Mouse (Mus musculus) liver, adult 2 months (tissue): ENCODE measurements around the gene Mindy4.

Experiments used
- CTCF ChIP-seq: fragments of 200-500 bp; IDR thresholded peaks from 2 replicates; pipeline ENCODE4 v1.5.1; 2011; ENCODE audit warnings: low read depth, low read length, control low read depth
- POLR2A ChIP-seq: fragments of 200-500 bp; IDR thresholded peaks from 2 replicates; pipeline ENCODE4 v1.6.1; 2011; ENCODE audit warnings: low read length, control low read depth; ENCODE audit not compliant: insufficient read depth; ENCODE audit errors: extremely low read depth

DNA sequence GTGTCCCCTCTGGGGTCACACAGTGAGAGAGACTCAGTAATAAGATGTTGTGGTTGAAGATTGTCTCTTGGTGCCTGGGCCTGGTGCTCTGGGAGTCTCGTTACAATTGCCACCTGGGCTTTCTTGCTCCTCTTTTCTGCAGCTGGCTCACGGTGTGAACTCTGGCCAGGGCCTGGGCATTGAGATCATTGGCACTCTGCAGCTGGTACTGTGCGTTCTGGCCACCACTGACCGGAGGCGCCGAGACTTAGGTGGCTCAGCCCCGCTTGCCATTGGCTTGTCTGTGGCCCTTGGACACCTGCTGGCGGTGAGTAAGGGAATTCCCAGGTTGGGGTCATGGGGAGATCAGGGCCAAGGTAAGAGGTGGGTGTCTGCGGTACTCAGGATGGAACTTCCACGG is 142.1 kb downstream of the Mindy4 start:
- TF ChIP-seq CTCF (no peak), POLR2A (no peak)
